Mouse (Mus musculus): ENCODE data around the gene Rgl2. TPM values are rescaled to one million over a fixed set of nuclear protein-coding genes. Genes with fewer than 3 reads are reported as not detected.

Rgl2 gene
- polyA plus RNA-seq, 1 experiment: 31.7 TPM

DNA sequence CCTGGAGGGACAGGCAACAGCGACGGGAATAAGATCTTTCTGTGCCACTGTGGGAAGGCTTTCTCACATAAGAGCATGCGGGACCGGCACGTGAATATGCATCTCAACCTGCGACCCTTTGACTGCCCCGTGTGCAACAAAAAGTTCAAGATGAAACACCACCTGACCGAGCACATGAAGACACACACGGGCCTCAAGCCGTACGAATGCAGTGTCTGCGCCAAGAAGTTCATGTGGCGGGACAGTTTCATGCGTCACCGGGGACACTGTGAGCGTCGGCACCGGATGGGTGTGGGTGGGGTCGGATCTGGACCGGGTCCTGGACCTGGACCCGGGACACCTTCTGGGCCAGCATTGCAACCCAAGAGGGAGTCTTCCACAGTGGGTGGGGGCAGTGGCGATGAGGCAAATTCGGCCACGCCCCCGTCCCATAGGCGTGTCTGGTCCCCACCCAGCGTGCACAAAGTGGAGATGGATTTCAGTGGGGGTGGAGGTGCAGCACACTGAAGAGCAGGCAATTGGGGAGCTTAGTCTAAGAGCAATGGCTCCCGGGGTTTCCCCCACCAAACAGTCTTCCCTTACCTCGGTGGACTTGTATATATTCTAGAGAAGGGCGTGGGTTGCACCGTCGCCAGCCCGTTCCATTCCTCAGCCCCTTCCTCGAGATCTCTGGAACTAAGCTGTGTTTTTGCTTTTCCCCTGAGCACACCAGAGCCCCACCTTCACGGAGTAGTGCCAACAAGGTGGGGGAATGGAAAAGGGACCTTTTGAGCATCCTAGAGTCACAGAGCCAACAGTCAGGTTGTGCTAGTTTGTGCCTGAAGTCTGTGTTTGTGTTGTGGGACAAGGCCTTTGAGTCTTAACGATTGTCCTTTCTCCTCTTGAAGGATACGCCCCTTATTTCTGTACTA, 10.8 kb upstream of the Rgl2 start:
- H3K79me2 ChIP-seq (ENCODE audit: control insufficient read depth, insufficient read depth): peaks cover 44% of the 10 kb centered on the region
- H3ac ChIP-seq (ENCODE audit: control insufficient read depth, insufficient read length, low read depth): no peak overlapping the region
- H3K27me3 ChIP-seq (ENCODE audit: control insufficient read depth, insufficient read depth, insufficient read length): no peaks in the 10 kb centered on the region
- TF ChIP-seq USF1 (IDR thresholded peaks at IDR 0.05; ENCODE audit: low read depth): no peak
- H3K79me3 ChIP-seq (ENCODE audit: low read depth): peaks cover 2% of the 10 kb centered on the region
- peak overlapping the region; percentile 93 for H3K4me3 ChIP-seq (ENCODE audit: insufficient read depth, poor library complexity, severe bottlenecking)
- H3K36me3 ChIP-seq (ENCODE audit: control insufficient read depth, insufficient read depth): peaks cover 29% of the 10 kb centered on the region

GRCm38 (mm10) chr17:33919351-33920281, 9.7 kb upstream of the Rgl2 start:
- peak overlapping the region; percentile 93 for H3K4me3 ChIP-seq (ENCODE audit: insufficient read depth, poor library complexity, severe bottlenecking)
- peak overlapping the region; percentile 68 for H3ac ChIP-seq (ENCODE audit: control insufficient read depth, insufficient read length, low read depth)
- peaks cover 2% of the 10 kb centered on the region for H3K79me3 ChIP-seq (ENCODE audit: low read depth)
- peak; percentile 22 for TF ChIP-seq USF1 (IDR thresholded peaks at IDR 0.05; ENCODE audit: low read depth)
- no peak for TF ChIP-seq FOSL1 (IDR thresholded peaks at IDR 0.05; ENCODE audit: insufficient read depth, low read length, poor library complexity, severe bottlenecking)
- no peaks in the 10 kb centered on the region for H3K27me3 ChIP-seq (ENCODE audit: control insufficient read depth, insufficient read depth, insufficient read length)
- peaks cover 19% of the 10 kb centered on the region for H3K36me3 ChIP-seq (ENCODE audit: control insufficient read depth, insufficient read depth)
- peaks cover 39% of the 10 kb centered on the region for H3K79me2 ChIP-seq (ENCODE audit: control insufficient read depth, insufficient read depth)

GRCm38 (mm10) chr17:33920282-33921097, 8.9 kb upstream of the Rgl2 start:
- H3K36me3 ChIP-seq (ENCODE audit: control insufficient read depth, insufficient read depth): peaks cover 20% of the 10 kb centered on the region
- peak overlapping the region; percentile 93 for H3K4me3 ChIP-seq (ENCODE audit: insufficient read depth, poor library complexity, severe bottlenecking)
- H3K79me2 ChIP-seq (ENCODE audit: control insufficient read depth, insufficient read depth): peaks cover 39% of the 10 kb centered on the region
- H3K79me3 ChIP-seq (ENCODE audit: low read depth): peaks cover 3% of the 10 kb centered on the region
- TF ChIP-seq CEBPB (IDR thresholded peaks at IDR 0.05; ENCODE audit: low read depth) (no peak), MYOG (IDR thresholded peaks at IDR 0.05; ENCODE audit: control insufficient read depth, extremely low read depth, insufficient read length) (no peak), FOSL1 (IDR thresholded peaks at IDR 0.05; ENCODE audit: insufficient read depth, low read length, poor library complexity, severe bottlenecking) (no peak), MYOD1 (IDR thresholded peaks at IDR 0.05; ENCODE audit: control insufficient read depth, insufficient read length, low read depth) (peak; percentile 47), MAX (IDR thresholded peaks at IDR 0.05) (no peak), CTCF (IDR thresholded peaks at IDR 0.05; ENCODE audit: control insufficient read depth, insufficient read depth, insufficient read length) (peak; percentile 94), USF1 (IDR thresholded peaks at IDR 0.05; ENCODE audit: low read depth) (no peak)
- H3ac ChIP-seq (ENCODE audit: control insufficient read depth, insufficient read length, low read depth): peak overlapping the region; percentile 68
- H3K27me3 ChIP-seq (ENCODE audit: control insufficient read depth, insufficient read depth, insufficient read length): no peaks in the 10 kb centered on the region

- Histone ChIP-seq H3ac (ENCODE audit: control insufficient read depth, insufficient read length, low read depth) (no peak overlapping the region), H3K79me2 (ENCODE audit: control insufficient read depth, insufficient read depth) (peaks cover 37% of the 10 kb centered on the region), H3K36me3 (ENCODE audit: control insufficient read depth, insufficient read depth) (peaks cover 23% of the 10 kb centered on the region), H3K79me3 (ENCODE audit: low read depth) (peaks cover 3% of the 10 kb centered on the region), H3K27me3 (ENCODE audit: control insufficient read depth, insufficient read depth, insufficient read length) (no peaks in the 10 kb centered on the region), H3K4me3 (ENCODE audit: insufficient read depth, poor library complexity, severe bottlenecking) (no peak overlapping the region)
- TF ChIP-seq CTCF (IDR thresholded peaks at IDR 0.05; ENCODE audit: control insufficient read depth, insufficient read depth, insufficient read length) (no peak), FOSL1 (IDR thresholded peaks at IDR 0.05; ENCODE audit: insufficient read depth, low read length, poor library complexity, severe bottlenecking) (no peak), USF1 (IDR thresholded peaks at IDR 0.05; ENCODE audit: low read depth) (no peak), MYOD1 (IDR thresholded peaks at IDR 0.05; ENCODE audit: control insufficient read depth, insufficient read length, low read depth) (no peak), MAX (IDR thresholded peaks at IDR 0.05) (no peak), MYOG (IDR thresholded peaks at IDR 0.05; ENCODE audit: control insufficient read depth, extremely low read depth, insufficient read length) (no peak), CEBPB (IDR thresholded peaks at IDR 0.05; ENCODE audit: low read depth) (no peak)
Observed at GRCm38 (mm10) chr17:33921361-33921760, 8.0 kb upstream of the Rgl2 start.

- H3K79me3 ChIP-seq (ENCODE audit: low read depth): peaks cover 5% of the 10 kb centered on the region
- H3K79me2 ChIP-seq (ENCODE audit: control insufficient read depth, insufficient read depth): peaks cover 37% of the 10 kb centered on the region
- H3ac ChIP-seq (ENCODE audit: control insufficient read depth, insufficient read length, low read depth): no peak overlapping the region
- no peaks in the 10 kb centered on the region for H3K27me3 ChIP-seq (ENCODE audit: control insufficient read depth, insufficient read depth, insufficient read length)
- H3K36me3 ChIP-seq (ENCODE audit: control insufficient read depth, insufficient read depth): peaks cover 21% of the 10 kb centered on the region
- H3K4me3 ChIP-seq (ENCODE audit: insufficient read depth, poor library complexity, severe bottlenecking): no peak overlapping the region
- TF ChIP-seq CTCF (IDR thresholded peaks at IDR 0.05; ENCODE audit: control insufficient read depth, insufficient read depth, insufficient read length) (peak; percentile 31), FOSL1 (IDR thresholded peaks at IDR 0.05; ENCODE audit: insufficient read depth, low read length, poor library complexity, severe bottlenecking) (no peak), MYOD1 (IDR thresholded peaks at IDR 0.05; ENCODE audit: control insufficient read depth, insufficient read length, low read depth) (no peak), MAX (IDR thresholded peaks at IDR 0.05) (no peak)
Observed at GRCm38 (mm10) chr17:33924577-33925283, 4.6 kb upstream of the Rgl2 start.

All from C2C12 (cell line).